Mouse (Mus musculus): ENCODE measurements around the gene Usp10. TPM values are rescaled to one million over a fixed set of nuclear protein-coding genes. Genes with fewer than 3 reads are reported as not detected.

The Usp10 gene
- polyA plus RNA-seq, 1 experiment from 2014 or later: 181 TPM

- Histone ChIP-seq H3K4me2 (ENCODE audit: low read depth) (no peak overlapping the region), H3K4me1 (ENCODE audit: control insufficient read depth, insufficient read depth, low read length) (no peaks in the 10 kb centered on the region), H3K9ac (ENCODE audit: low read length) (no peak overlapping the region), H3K27me3 (ENCODE audit: control insufficient read depth, insufficient read depth, low read length) (no peaks in the 10 kb centered on the region), H3K4me3 (ENCODE audit: low read depth, low read length) (no peak overlapping the region), H3K36me3 (ENCODE audit: control insufficient read depth, insufficient read depth, low read length) (peaks cover 43% of the 10 kb centered on the region), H3K9me3 (ENCODE audit: control insufficient read depth, low read length) (no peaks in the 10 kb centered on the region), H3K27ac (ENCODE audit: low read depth, low read length) (no peak overlapping the region)
- WGBS: 95% methylated on average over 8 of the region's 8 CpGs
- DNase-seq (ENCODE audit: low spot score) (no peak), ATAC-seq (ENCODE audit: insufficient read depth, low FRiP score, low TSS enrichment) (no peak)
Observed at GRCm38 (mm10) chr8:119955333-119955732, 45.2 kb downstream of the Usp10 start.

- Histone ChIP-seq H3K36me3 (ENCODE audit: control insufficient read depth, insufficient read depth, low read length) (peaks cover 29% of the 10 kb centered on the region), H3K4me1 (ENCODE audit: control insufficient read depth, insufficient read depth, low read length) (no peaks in the 10 kb centered on the region), H3K9ac (ENCODE audit: low read length) (no peak overlapping the region), H3K27me3 (ENCODE audit: control insufficient read depth, insufficient read depth, low read length) (no peaks in the 10 kb centered on the region), H3K4me3 (ENCODE audit: low read depth, low read length) (no peak overlapping the region), H3K9me3 (ENCODE audit: control insufficient read depth, low read length) (no peaks in the 10 kb centered on the region), H3K27ac (ENCODE audit: low read depth, low read length) (no peak overlapping the region), H3K4me2 (ENCODE audit: low read depth) (no peak overlapping the region)
- DNase-seq (ENCODE audit: low spot score) (no peak), ATAC-seq (ENCODE audit: insufficient read depth, low FRiP score, low TSS enrichment) (no peak)
- WGBS: 97% methylated on average over 10 of the region's 10 CpGs
Observed at GRCm38 (mm10) chr8:119958076-119958475, 47.9 kb downstream of the Usp10 start.

- no peak overlapping the region for H3K27ac ChIP-seq (ENCODE audit: low read depth, low read length)
- H3K36me3 ChIP-seq (ENCODE audit: control insufficient read depth, insufficient read depth, low read length): peaks cover 9% of the 10 kb centered on the region; the same call in 1 of the 2 replicates
- H3K4me2 ChIP-seq (ENCODE audit: low read depth): no peak overlapping the region
- whole genome bisulfite sequencing: 59% methylated on average over 5 of the region's 5 CpGs
- no peaks in the 10 kb centered on the region for H3K27me3 ChIP-seq (ENCODE audit: control insufficient read depth, insufficient read depth, low read length)
- no peaks in the 10 kb centered on the region for H3K4me1 ChIP-seq (ENCODE audit: control insufficient read depth, insufficient read depth, low read length)
- DNase-seq (ENCODE audit: low spot score) (no peak), ATAC-seq (ENCODE audit: insufficient read depth, low FRiP score, low TSS enrichment) (no peak)
- no peak overlapping the region for H3K9ac ChIP-seq (ENCODE audit: low read length)
- H3K9me3 ChIP-seq (ENCODE audit: control insufficient read depth, low read length): no peaks in the 10 kb centered on the region
- no peak overlapping the region for H3K4me3 ChIP-seq (ENCODE audit: low read depth, low read length)
Observed at GRCm38 (mm10) chr8:119960531-119961104, 50.5 kb downstream of the Usp10 start.

GRCm38 (mm10) chr8:119964859-119965258 lies 54.7 kb downstream of the Usp10 start:
- Histone ChIP-seq H3K4me1 (ENCODE audit: control insufficient read depth, insufficient read depth, low read length) (no peaks in the 10 kb centered on the region), H3K4me3 (ENCODE audit: low read depth, low read length) (no peak overlapping the region), H3K27me3 (ENCODE audit: control insufficient read depth, insufficient read depth, low read length) (no peaks in the 10 kb centered on the region), H3K9ac (ENCODE audit: low read length) (no peak overlapping the region), H3K27ac (ENCODE audit: low read depth, low read length) (no peak overlapping the region), H3K4me2 (ENCODE audit: low read depth) (no peak overlapping the region), H3K9me3 (ENCODE audit: control insufficient read depth, low read length) (no peaks in the 10 kb centered on the region; the same call in 1 of the 2 replicates), H3K36me3 (ENCODE audit: control insufficient read depth, insufficient read depth, low read length) (no peaks in the 10 kb centered on the region)
- DNase-seq (ENCODE audit: low spot score): no peak
- WGBS: 91% methylated on average over 4 of the region's 4 CpGs
- no peak for ATAC-seq (ENCODE audit: insufficient read depth, low FRiP score, low TSS enrichment)

GRCm38 (mm10) chr8:119967435-119967834 lies 57.3 kb downstream of the Usp10 start:
- H3K27ac ChIP-seq (ENCODE audit: low read depth, low read length): no peak overlapping the region
- no peak overlapping the region for H3K9ac ChIP-seq (ENCODE audit: low read length)
- no peaks in the 10 kb centered on the region; the same call in 1 of the 2 replicates for H3K9me3 ChIP-seq (ENCODE audit: control insufficient read depth, low read length)
- H3K4me2 ChIP-seq (ENCODE audit: low read depth): no peak overlapping the region
- H3K36me3 ChIP-seq (ENCODE audit: control insufficient read depth, insufficient read depth, low read length): no peaks in the 10 kb centered on the region
- DNase-seq (ENCODE audit: low spot score) (no peak), ATAC-seq (ENCODE audit: insufficient read depth, low FRiP score, low TSS enrichment) (no peak)
- no peaks in the 10 kb centered on the region for H3K27me3 ChIP-seq (ENCODE audit: control insufficient read depth, insufficient read depth, low read length)
- H3K4me1 ChIP-seq (ENCODE audit: control insufficient read depth, insufficient read depth, low read length): no peaks in the 10 kb centered on the region
- no peak overlapping the region for H3K4me3 ChIP-seq (ENCODE audit: low read depth, low read length)
- WGBS: 90% methylated on average over 9 of the region's 9 CpGs

GRCm38 (mm10) chr8:119970169-119970568 lies 60.0 kb downstream of the Usp10 start:
- no peaks in the 10 kb centered on the region for H3K27me3 ChIP-seq (ENCODE audit: control insufficient read depth, insufficient read depth, low read length)
- ATAC-seq (ENCODE audit: insufficient read depth, low FRiP score, low TSS enrichment) (no peak), DNase-seq (ENCODE audit: low spot score) (no peak)
- H3K4me3 ChIP-seq (ENCODE audit: low read depth, low read length): no peak overlapping the region
- no peak overlapping the region for H3K27ac ChIP-seq (ENCODE audit: low read depth, low read length)
- WGBS: 79% methylated on average over 9 of the region's 9 CpGs
- H3K4me1 ChIP-seq (ENCODE audit: control insufficient read depth, insufficient read depth, low read length): no peaks in the 10 kb centered on the region
- H3K36me3 ChIP-seq (ENCODE audit: control insufficient read depth, insufficient read depth, low read length): no peaks in the 10 kb centered on the region
- H3K4me2 ChIP-seq (ENCODE audit: low read depth): no peak overlapping the region
- H3K9me3 ChIP-seq (ENCODE audit: control insufficient read depth, low read length): no peaks in the 10 kb centered on the region; the same call in 1 of the 2 replicates
- H3K9ac ChIP-seq (ENCODE audit: low read length): no peak overlapping the region

- Histone ChIP-seq H3K9me3 (ENCODE audit: control insufficient read depth, low read length) (no peaks in the 10 kb centered on the region; the same call in 1 of the 2 replicates), H3K27ac (ENCODE audit: low read depth, low read length) (no peak overlapping the region), H3K27me3 (ENCODE audit: control insufficient read depth, insufficient read depth, low read length) (no peaks in the 10 kb centered on the region), H3K9ac (ENCODE audit: low read length) (no peak overlapping the region), H3K4me2 (ENCODE audit: low read depth) (no peak overlapping the region), H3K36me3 (ENCODE audit: control insufficient read depth, insufficient read depth, low read length) (no peaks in the 10 kb centered on the region), H3K4me1 (ENCODE audit: control insufficient read depth, insufficient read depth, low read length) (no peaks in the 10 kb centered on the region), H3K4me3 (ENCODE audit: low read depth, low read length) (no peak overlapping the region)
- WGBS: 73% methylated on average over 12 of the region's 12 CpGs
- ATAC-seq (ENCODE audit: insufficient read depth, low FRiP score, low TSS enrichment): no peak
- DNase-seq (ENCODE audit: low spot score): no peak
Observed at GRCm38 (mm10) chr8:119972558-119972957, 62.4 kb downstream of the Usp10 start.

- Histone ChIP-seq H3K9ac (ENCODE audit: low read length) (no peak overlapping the region), H3K4me3 (ENCODE audit: low read depth, low read length) (no peak overlapping the region), H3K9me3 (ENCODE audit: control insufficient read depth, low read length) (no peaks in the 10 kb centered on the region), H3K4me2 (ENCODE audit: low read depth) (no peak overlapping the region), H3K27me3 (ENCODE audit: control insufficient read depth, insufficient read depth, low read length) (no peaks in the 10 kb centered on the region), H3K4me1 (ENCODE audit: control insufficient read depth, insufficient read depth, low read length) (no peaks in the 10 kb centered on the region), H3K36me3 (ENCODE audit: control insufficient read depth, insufficient read depth, low read length) (no peaks in the 10 kb centered on the region), H3K27ac (ENCODE audit: low read depth, low read length) (no peak overlapping the region)
- DNase-seq (ENCODE audit: low spot score): no peak
- ATAC-seq (ENCODE audit: insufficient read depth, low FRiP score, low TSS enrichment): no peak
- 65% methylated on average over 11 of the region's 11 CpGs for WGBS
Observed at GRCm38 (mm10) chr8:119978770-119979381, 68.7 kb downstream of the Usp10 start.

GRCm38 (mm10) chr8:119981253-119981652 lies 71.1 kb downstream of the Usp10 start:
- H3K4me3 ChIP-seq (ENCODE audit: low read depth, low read length): no peak overlapping the region
- no peak overlapping the region for H3K4me2 ChIP-seq (ENCODE audit: low read depth)
- no peaks in the 10 kb centered on the region for H3K4me1 ChIP-seq (ENCODE audit: control insufficient read depth, insufficient read depth, low read length)
- H3K36me3 ChIP-seq (ENCODE audit: control insufficient read depth, insufficient read depth, low read length): no peaks in the 10 kb centered on the region
- H3K27ac ChIP-seq (ENCODE audit: low read depth, low read length): no peak overlapping the region
- no peaks in the 10 kb centered on the region for H3K9me3 ChIP-seq (ENCODE audit: control insufficient read depth, low read length)
- DNase-seq (ENCODE audit: low spot score) (no peak), ATAC-seq (ENCODE audit: insufficient read depth, low FRiP score, low TSS enrichment) (no peak)
- no peak overlapping the region for H3K9ac ChIP-seq (ENCODE audit: low read length)
- no peaks in the 10 kb centered on the region for H3K27me3 ChIP-seq (ENCODE audit: control insufficient read depth, insufficient read depth, low read length)
- WGBS: 77% methylated on average over 4 of the region's 4 CpGs

Measured in neural tube, embryonic 11.5 days (tissue).